Mouse (Mus musculus) telencephalon, adult 2 months (tissue): ENCODE measurements around the gene Ksr2.
A peak's percentile ranks its signal among the peaks of the same experiment; 100 is the strongest.

Source experiments
- DNase-seq: peaks from one replicate; pipeline ENCODE4 v3.0.0-alpha.2; 2011; ENCODE audit warnings: low read depth, low spot score

Ksr2 gene

GRCm38 (mm10) chr5:117687770-117688352, 274.1 kb downstream of the Ksr2 start:
- no peak for DNase-seq

GRCm38 (mm10) chr5:117688738-117689137, 274.9 kb downstream of the Ksr2 start:
- no peak for DNase-seq

GRCm38 (mm10) chr5:117689840-117690239, 276.0 kb downstream of the Ksr2 start:
- no peak for DNase-seq

GRCm38 (mm10) chr5:117691271-117691670, 277.5 kb downstream of the Ksr2 start:
- peak; percentile 84 for DNase-seq

- DNase-seq: no peak
These were observed 279.8 kb downstream of the Ksr2 start for GRCm38 (mm10) chr5:117693557-117693956.

GRCm38 (mm10) chr5:117694632-117695031, 280.8 kb downstream of the Ksr2 start:
- no peak for DNase-seq

- no peak for DNase-seq
These were observed 282.6 kb downstream of the Ksr2 start for GRCm38 (mm10) chr5:117696366-117696765.

GRCm38 (mm10) chr5:117697589-117697988, 283.8 kb downstream of the Ksr2 start:
- DNase-seq: no peak

- no peak for DNase-seq
These were observed 290.6 kb downstream of the Ksr2 start for GRCm38 (mm10) chr5:117704371-117704770.

- no peak for DNase-seq
These were observed 292.8 kb downstream of the Ksr2 start for GRCm38 (mm10) chr5:117706633-117707032.

GRCm38 (mm10) chr5:117709306-117709705, 295.5 kb downstream of the Ksr2 start:
- DNase-seq: no peak

- DNase-seq: no peak
These were observed 297.8 kb downstream of the Ksr2 start for GRCm38 (mm10) chr5:117711636-117712035.

- DNase-seq: no peak
These were observed 298.4 kb downstream of the Ksr2 start for GRCm38 (mm10) chr5:117712207-117712606.

GRCm38 (mm10) chr5:117717120-117717519, 303.3 kb downstream of the Ksr2 start:
- DNase-seq: no peak

GRCm38 (mm10) chr5:117723316-117723715, 309.5 kb downstream of the Ksr2 start:
- no peak for DNase-seq

GRCm38 (mm10) chr5:117726548-117726947, 312.7 kb downstream of the Ksr2 start:
- no peak for DNase-seq

- DNase-seq: no peak
These were observed 313.3 kb downstream of the Ksr2 start for GRCm38 (mm10) chr5:117727138-117727537.

- no peak for DNase-seq
These were observed 317.5 kb downstream of the Ksr2 start for GRCm38 (mm10) chr5:117731311-117731710.

- DNase-seq: peak; percentile 28
These were observed 330.9 kb downstream of the Ksr2 start for GRCm38 (mm10) chr5:117744654-117745178.

- no peak for DNase-seq
These were observed 335.6 kb downstream of the Ksr2 start for GRCm38 (mm10) chr5:117749353-117749752.

- no peak for DNase-seq
These were observed 344.1 kb downstream of the Ksr2 start for GRCm38 (mm10) chr5:117757696-117758482.

- DNase-seq: no peak
These were observed 347.5 kb downstream of the Ksr2 start for GRCm38 (mm10) chr5:117761181-117761832.
